Mouse (Mus musculus) midbrain, embryonic 15.5 days (tissue): ENCODE measurements around the gene Fam187b. TPM values are rescaled to one million over a fixed set of nuclear protein-coding genes. Genes with fewer than 3 reads are reported as not detected.

Source experiments
- ATAC-seq: fragments of 200-750 bp; cut with Nextera tagmentation; replicated peaks from 2 replicates; pipeline ENCODE4 v1.8.0; 2017; ENCODE audit warnings: moderate TSS enrichment
- H3K27ac ChIP-seq: fragments of 300-500 bp; sonication (generic); 2 replicates; pipeline ENCODE4 v1.5.1; 2015; ENCODE audit warnings: mild to moderate bottlenecking, inconsistent platforms
- H3K27me3 ChIP-seq: fragments of 300-500 bp; sonication (generic); replicated peaks from 2 replicates; pipeline ENCODE4 v1.6.1; 2015; ENCODE audit warnings: inconsistent platforms
- H3K36me3 ChIP-seq: fragments of 300-500 bp; sonication (generic); replicated peaks from 2 replicates; pipeline ENCODE4 v1.6.1; 2015; ENCODE audit warnings: inconsistent platforms
- H3K4me1 ChIP-seq: fragments of 300-500 bp; sonication (generic); 2 replicates; pipeline ENCODE4 v1.6.1; 2015; ENCODE audit warnings: inconsistent platforms
- H3K4me2 ChIP-seq: fragments of 300-500 bp; sonication (generic); 2 replicates; pipeline ENCODE4 v1.6.1; 2015; ENCODE audit warnings: inconsistent platforms, mild to moderate bottlenecking, moderate library complexity
- H3K4me3 ChIP-seq: fragments of 300-500 bp; sonication (generic); 2 replicates; pipeline ENCODE4 v1.5.1; 2015; ENCODE audit warnings: mild to moderate bottlenecking, inconsistent platforms
- H3K9ac ChIP-seq: fragments of 300-500 bp; sonication (generic); 2 replicates; pipeline ENCODE4 v1.6.1; 2015; ENCODE audit warnings: mild to moderate bottlenecking, inconsistent platforms
- H3K9me3 ChIP-seq: fragments of 300-500 bp; sonication (generic); 2 replicates; pipeline ENCODE4 v1.6.1; 2016; ENCODE audit warnings: inconsistent platforms
- WGBS: fragments of 180-500 bp; shearing (Covaris S2); methylation state at CpG from one replicate; pipeline ENCODE4 v1.1.7; 2015; ENCODE audit warnings: mixed read lengths; 5-methylcytosine and 5-hydroxymethylcytosine counted together
- polyA plus RNA-seq: library from polyadenylated mRNA; unstranded; fragments of >200 nt; fragmentation: Nextera tagmentation; extraction: Ambion mirVana; gene quantifications from 2 replicates; pipeline ENCODE4 v1.2.1, GENCODE M21; 2015

Fam187b gene
- polyA plus RNA-seq, 1 experiment from 2014 or later, result 0.68 TPM

- ATAC-seq, result no peak
- Histone ChIP-seq H3K4me1 (peaks cover 26% of the 10 kb centered on the region), H3K27me3 (no peaks in the 10 kb centered on the region), H3K27ac (no peak overlapping the region), H3K4me2 (no peak overlapping the region), H3K9me3 (no peaks in the 10 kb centered on the region), H3K4me3 (no peak overlapping the region), H3K9ac (no peak overlapping the region), H3K36me3 (no peaks in the 10 kb centered on the region)
- WGBS, result 86% methylated on average over 6 of the region's 6 CpGs
Observed at GRCm38 (mm10) chr7:30959786-30960349, 13.7 kb upstream of the Fam187b start.

DNA sequence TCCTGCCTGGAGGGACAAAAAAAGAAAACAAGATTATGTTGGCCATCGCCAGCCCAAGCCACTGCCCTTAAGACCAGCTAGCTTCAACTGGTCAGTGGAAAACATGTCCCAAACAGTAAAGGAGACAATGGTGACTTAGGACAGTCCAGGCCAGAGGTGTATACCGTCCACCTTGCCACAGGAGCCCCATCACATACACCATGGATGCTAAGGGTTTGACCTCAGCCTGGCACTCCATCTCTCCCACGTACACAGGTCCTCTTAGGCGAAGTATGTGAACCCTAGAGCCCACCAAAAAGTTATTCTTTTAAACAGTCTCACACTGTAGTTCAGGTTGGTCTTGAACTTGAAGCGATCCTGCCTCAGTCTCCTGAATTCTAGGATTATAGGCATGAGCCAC is 10.7 kb upstream of the Fam187b start:
- Histone ChIP-seq H3K36me3 (no peaks in the 10 kb centered on the region), H3K4me1 (peaks cover 15% of the 10 kb centered on the region), H3K4me3 (no peak overlapping the region), H3K9ac (no peak overlapping the region), H3K27ac (no peak overlapping the region), H3K4me2 (no peak overlapping the region), H3K9me3 (no peaks in the 10 kb centered on the region), H3K27me3 (no peaks in the 10 kb centered on the region)
- no peak for ATAC-seq
- WGBS, result 95% methylated on average over 5 of the region's 5 CpGs

DNA sequence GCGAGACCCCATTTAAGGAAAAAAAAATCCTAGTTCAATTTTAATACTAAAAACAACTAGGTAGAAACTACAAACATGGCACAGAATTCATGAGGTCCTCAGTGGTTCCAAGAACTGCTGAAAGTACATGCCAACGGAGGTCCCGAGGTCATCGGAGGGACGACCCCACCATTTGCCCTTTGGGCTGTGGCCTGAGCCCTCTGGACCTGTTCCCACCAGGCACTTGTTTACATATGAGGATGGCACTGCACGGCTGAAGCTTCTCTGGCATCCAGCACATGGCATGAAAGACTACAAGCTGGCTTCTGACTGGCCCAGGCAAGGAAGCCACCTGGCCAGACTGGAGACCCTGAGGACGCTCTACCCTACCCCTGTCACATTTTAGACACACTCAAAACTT is 9.2 kb upstream of the Fam187b start:
- Histone ChIP-seq H3K9me3 (no peaks in the 10 kb centered on the region), H3K9ac (no peak overlapping the region), H3K27me3 (no peaks in the 10 kb centered on the region), H3K27ac (no peak overlapping the region), H3K36me3 (no peaks in the 10 kb centered on the region), H3K4me1 (0 out of 2 replicates have a peak, but pooled peaks cover under 1% of the 10 kb centered on the region), H3K4me2 (no peak overlapping the region), H3K4me3 (no peak overlapping the region)
- ATAC-seq, result no peak
- whole genome bisulfite sequencing, result 88% methylated on average over 7 of the region's 7 CpGs

- Histone ChIP-seq H3K4me1 (no peaks in the 10 kb centered on the region), H3K9me3 (no peaks in the 10 kb centered on the region), H3K36me3 (no peaks in the 10 kb centered on the region), H3K27me3 (no peaks in the 10 kb centered on the region), H3K27ac (no peak overlapping the region), H3K9ac (no peak overlapping the region), H3K4me2 (no peak overlapping the region), H3K4me3 (no peak overlapping the region)
- 76% methylated on average over 14 of the region's 14 CpGs for WGBS
- no peak for ATAC-seq
Observed at GRCm38 (mm10) chr7:30965677-30966076, 7.9 kb upstream of the Fam187b start.

DNA sequence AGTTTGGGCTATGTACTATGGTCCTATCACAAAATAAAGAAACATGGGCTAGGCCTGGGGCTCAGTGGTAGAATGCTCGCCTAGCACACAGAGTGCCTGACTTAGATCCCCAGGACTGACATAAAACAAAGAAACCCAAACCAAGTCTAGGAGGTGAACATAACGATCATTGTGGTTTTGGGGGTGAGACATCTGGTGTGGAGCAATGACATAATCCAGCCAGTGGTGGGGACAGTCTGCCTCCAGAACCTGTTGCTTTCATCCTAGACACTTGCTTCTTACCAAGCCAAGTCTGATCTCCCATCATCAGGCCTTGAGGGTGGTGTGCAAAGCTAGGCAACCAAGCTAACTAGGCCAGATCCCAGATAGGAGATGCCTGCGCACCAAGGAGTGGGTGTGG is 6.9 kb upstream of the Fam187b start:
- ATAC-seq, result no peak
- H3K4me3 ChIP-seq, result no peak overlapping the region
- H3K9ac ChIP-seq, result no peak overlapping the region
- H3K36me3 ChIP-seq, result no peaks in the 10 kb centered on the region
- no peak overlapping the region for H3K27ac ChIP-seq
- H3K27me3 ChIP-seq, result no peaks in the 10 kb centered on the region
- WGBS, result 86% methylated on average over 3 of the region's 3 CpGs
- no peaks in the 10 kb centered on the region for H3K9me3 ChIP-seq
- no peaks in the 10 kb centered on the region for H3K4me1 ChIP-seq
- no peak overlapping the region for H3K4me2 ChIP-seq

DNA sequence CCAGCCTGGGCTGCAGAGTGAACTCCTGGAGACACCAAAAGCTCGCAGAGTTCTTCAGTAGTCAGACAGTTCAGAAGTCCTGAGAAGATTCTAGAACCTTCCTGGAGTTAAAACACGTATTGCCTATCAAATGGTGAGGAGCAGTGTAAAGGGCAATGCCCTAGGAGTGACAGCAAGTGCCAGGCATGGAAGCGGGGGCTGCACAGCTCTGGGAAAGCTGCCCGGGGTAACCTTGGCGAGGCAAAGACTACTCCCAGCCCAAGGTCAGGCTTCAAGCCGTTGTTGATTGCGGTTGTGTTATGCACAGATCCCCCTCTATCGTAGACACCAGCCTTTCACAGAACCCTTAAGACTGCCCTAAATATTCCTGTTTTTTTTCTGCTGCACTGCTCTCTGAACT is 5.0 kb upstream of the Fam187b start:
- H3K4me3 ChIP-seq, result no peak overlapping the region
- no peak for ATAC-seq
- H3K4me2 ChIP-seq, result no peak overlapping the region
- H3K9ac ChIP-seq, result no peak overlapping the region
- peaks cover 8% of the 10 kb centered on the region for H3K4me1 ChIP-seq
- H3K27me3 ChIP-seq, result peaks cover 15% of the 10 kb centered on the region
- H3K9me3 ChIP-seq, result no peaks in the 10 kb centered on the region
- WGBS, result 96% methylated on average over 8 of the region's 8 CpGs
- no peaks in the 10 kb centered on the region for H3K36me3 ChIP-seq
- H3K27ac ChIP-seq, result no peak overlapping the region

DNA sequence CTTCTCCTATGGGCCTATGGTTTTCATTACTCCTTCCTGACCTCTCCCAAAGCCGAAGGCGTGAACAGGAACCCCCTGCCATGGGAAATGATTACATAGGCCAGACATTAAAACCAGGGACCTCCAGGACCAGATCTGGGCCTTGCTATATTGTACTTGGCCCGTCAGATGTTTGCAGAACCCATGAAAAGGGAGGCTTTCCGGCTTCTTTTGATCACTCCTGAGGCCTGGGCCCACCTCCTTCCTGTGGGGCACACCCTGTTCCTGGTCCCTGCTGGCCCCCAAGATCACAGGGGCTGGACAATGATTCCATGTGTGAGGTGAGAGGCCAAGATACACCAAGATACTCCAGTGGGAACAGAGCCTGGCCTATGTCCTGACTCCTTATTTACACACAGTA is 4.4 kb upstream of the Fam187b start:
- no peak for ATAC-seq
- H3K4me2 ChIP-seq, result no peak overlapping the region
- no peak overlapping the region for H3K4me3 ChIP-seq
- H3K36me3 ChIP-seq, result no peaks in the 10 kb centered on the region
- no peaks in the 10 kb centered on the region for H3K9me3 ChIP-seq
- peaks cover 20% of the 10 kb centered on the region for H3K27me3 ChIP-seq
- H3K9ac ChIP-seq, result no peak overlapping the region
- H3K27ac ChIP-seq, result no peak overlapping the region
- WGBS, result 94% methylated on average over 4 of the region's 4 CpGs
- H3K4me1 ChIP-seq, result peaks cover 9% of the 10 kb centered on the region

GRCm38 (mm10) chr7:30971901-30972300 is 1.7 kb upstream of the Fam187b start:
- no peak overlapping the region for H3K4me2 ChIP-seq
- WGBS, result 94% methylated on average over 15 of the region's 15 CpGs

DNA sequence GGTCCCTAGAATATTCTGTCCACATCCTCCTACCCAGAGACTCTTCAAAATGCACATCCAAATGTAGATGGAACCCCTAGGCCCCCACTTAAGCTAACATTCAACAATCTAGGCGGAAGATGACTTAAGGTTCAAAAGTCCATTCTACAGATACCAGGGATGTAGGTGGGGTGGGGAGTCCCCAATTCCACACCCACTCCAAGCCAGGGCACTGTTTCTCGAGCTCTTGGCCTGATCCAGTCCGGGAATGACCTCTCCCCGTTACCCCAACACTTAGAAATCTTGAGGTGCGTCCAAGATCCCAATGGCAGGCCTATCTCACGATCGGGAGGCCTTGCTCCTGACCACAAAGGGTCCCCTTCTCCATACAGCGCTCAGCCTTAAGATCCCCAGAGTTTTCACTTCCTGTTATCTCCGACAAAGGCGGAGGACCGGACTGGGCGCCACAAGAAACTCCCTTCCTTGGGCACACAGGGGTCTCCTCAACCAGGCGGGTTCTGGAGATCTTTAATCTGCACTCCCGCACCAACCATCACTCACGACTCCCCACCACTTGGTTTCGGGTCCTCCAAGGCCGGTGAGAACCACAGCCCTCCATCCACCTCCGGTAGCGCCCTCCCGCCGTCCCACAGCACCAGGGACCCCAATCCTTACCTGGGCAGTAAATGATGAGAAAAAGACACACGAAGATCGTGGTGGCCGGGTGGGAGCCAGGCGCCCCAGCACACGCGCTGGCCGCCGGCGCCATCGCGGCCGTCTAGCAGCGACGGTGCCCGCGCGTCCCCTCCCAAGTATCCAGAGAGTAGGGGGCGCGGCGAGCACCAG is 952 bp upstream of the Fam187b start:
- Histone ChIP-seq H3K9ac (no peak overlapping the region; the same call in 1 of the 2 replicates), H3K4me1 (peaks cover 9% of the 10 kb centered on the region), H3K27ac (no peak overlapping the region), H3K9me3 (no peaks in the 10 kb centered on the region), H3K4me3 (peak overlapping the region; percentile 34), H3K27me3 (peaks cover 20% of the 10 kb centered on the region), H3K4me2 (peak overlapping the region; percentile 51), H3K36me3 (no peaks in the 10 kb centered on the region)
- ATAC-seq, result no peak
- 4% methylated on average over 41 of the region's 41 CpGs for WGBS

More at GRCm38 (mm10) chr7:30971901-30972300, 1.7 kb upstream of the Fam187b start:
- Histone ChIP-seq H3K4me1 (peaks cover 9% of the 10 kb centered on the region), H3K27me3 (peaks cover 20% of the 10 kb centered on the region), H3K9me3 (no peaks in the 10 kb centered on the region), H3K27ac (no peak overlapping the region), H3K9ac (no peak overlapping the region), H3K4me3 (no peak overlapping the region), H3K36me3 (no peaks in the 10 kb centered on the region)
- ATAC-seq, result no peak

GRCm38 (mm10) chr7:30973251-30973500 is 414 bp upstream of the Fam187b start, which contains the start of gene Lsr:
TSS of gene Lsr (minus strand) at chr7:30973464.
- 0% methylated on average over 19 of the region's 19 CpGs for WGBS
- Histone ChIP-seq H3K4me3 (peak within 1 kb of the TSS; percentile 34), H3K4me2 (peak within 1 kb of the TSS; percentile 51), H3K4me1 (peaks cover 9% of the 10 kb centered on the region), H3K27me3 (peaks cover 20% of the 10 kb centered on the region), H3K9ac (no peak within 1 kb of the TSS; the same call in 1 of the 2 replicates), H3K27ac (no peak within 1 kb of the TSS), H3K9me3 (no peaks in the 10 kb centered on the region), H3K36me3 (no peaks in the 10 kb centered on the region)
- ATAC-seq, result peak; percentile 32; the same call in 1 of the 2 replicates

DNA sequence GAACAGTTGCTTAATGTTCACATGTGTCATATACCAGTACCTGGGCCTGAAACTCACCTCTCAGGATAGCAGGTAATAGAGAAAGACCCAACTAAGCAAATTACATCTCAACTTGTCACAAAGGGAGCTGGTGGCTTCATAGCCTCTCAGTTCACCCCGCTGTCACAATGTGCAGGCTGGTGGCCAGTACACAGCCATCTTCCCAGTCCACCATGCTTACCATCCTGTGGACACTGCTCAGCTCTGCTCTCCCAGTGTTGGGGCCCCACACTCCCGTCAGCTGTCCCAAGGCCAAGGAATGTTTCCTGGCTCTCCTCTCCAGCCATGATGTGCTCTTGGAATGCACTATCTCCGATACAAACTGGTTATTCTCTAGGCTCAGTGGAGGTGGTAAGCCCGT is 8.1 kb downstream of the Fam187b start:
- Histone ChIP-seq H3K4me2 (no peak overlapping the region), H3K9ac (no peak overlapping the region), H3K4me1 (no peaks in the 10 kb centered on the region), H3K36me3 (no peaks in the 10 kb centered on the region), H3K27me3 (no peaks in the 10 kb centered on the region), H3K9me3 (no peaks in the 10 kb centered on the region), H3K27ac (no peak overlapping the region), H3K4me3 (no peak overlapping the region)
- no peak for ATAC-seq
- 94% methylated on average over 4 of the region's 4 CpGs for WGBS

GRCm38 (mm10) chr7:30985357-30985756 is 11.8 kb downstream of the Fam187b start:
- Histone ChIP-seq H3K27ac (no peak overlapping the region), H3K4me1 (no peaks in the 10 kb centered on the region), H3K36me3 (no peaks in the 10 kb centered on the region), H3K9ac (no peak overlapping the region), H3K4me2 (no peak overlapping the region), H3K27me3 (no peaks in the 10 kb centered on the region), H3K9me3 (no peaks in the 10 kb centered on the region), H3K4me3 (no peak overlapping the region)
- no peak for ATAC-seq
- 88% methylated on average over 9 of the region's 9 CpGs for WGBS
